Mouse (Mus musculus) megakaryocyte progenitor cell, adult 5-6 weeks (primary cell): ENCODE data around the gene Jpt1. TPM values are rescaled to one million over a fixed set of nuclear protein-coding genes. Genes with fewer than 3 reads are reported as not detected.

Experiments used
- total RNA-seq, 2 experiments: library from RNA; stranded (forward) in 1 of 2; stranded (reverse) in 1 of 2; fragments of 157-497, 149-512 nt in 1 of 2; fragments of 200-1000 nt in 1 of 2; gene quantifications; 2 replicates each; pipeline versions ENCODE4 v1.2.3 to v1.2.4; 2015 to 2017

Jpt1 gene
- total RNA-seq, 2 experiments from 2014 or later = 157 to 179 TPM

Other genes with a start within 250 kb of the Jpt1 start
- not detected in 2 replicates for gene Grin2c, start 247.1 kb downstream of the Jpt1 start, total RNA-seq (2015)
- not detected in 2 replicates for gene Grin2c, start 247.1 kb downstream of the Jpt1 start, total RNA-seq (2017)
- gene Fdxr, start 237.3 kb downstream of the Jpt1 start, total RNA-seq (2015) = 9.1 and 9.8 TPM in 2 replicates
- 14.2 and 19.1 TPM in 2 replicates for gene Fdxr, start 237.3 kb downstream of the Jpt1 start, total RNA-seq (2017)
- 0.30 and 0.71 TPM in 2 replicates for gene Fads6, start 216.7 kb downstream of the Jpt1 start, total RNA-seq (2015)
- 0.87 and 2.2 TPM in 2 replicates for gene Fads6, start 216.7 kb downstream of the Jpt1 start, total RNA-seq (2017)
- not detected in 2 replicates for gene Otop2, start 207.2 kb downstream of the Jpt1 start, total RNA-seq (2015)
- not detected in 2 replicates for gene Otop2, start 207.2 kb downstream of the Jpt1 start, total RNA-seq (2017)
- not detected in 2 replicates for gene Ush1g, start 192.3 kb downstream of the Jpt1 start, total RNA-seq (2015)
- gene Ush1g, start 192.3 kb downstream of the Jpt1 start, total RNA-seq (2017) = not detected in 2 replicates
- not detected in 2 replicates for gene Otop3, start 179.7 kb downstream of the Jpt1 start, total RNA-seq (2015)
- gene Otop3, start 179.7 kb downstream of the Jpt1 start, total RNA-seq (2017) = not detected in 2 replicates
- gene Hid1, start 146.6 kb downstream of the Jpt1 start, total RNA-seq (2015) = 0.52 and 0.81 TPM in 2 replicates
- gene Hid1, start 146.6 kb downstream of the Jpt1 start, total RNA-seq (2017) = 0.10 TPM in 1 of 2 replicates, not detected in the other
- 0.20 and 0.42 TPM in 2 replicates for gene Cdr2l, start 132.5 kb downstream of the Jpt1 start, total RNA-seq (2015)
- gene Cdr2l, start 132.5 kb downstream of the Jpt1 start, total RNA-seq (2017) = 0.08 and 0.34 TPM in 2 replicates
- 83.4 and 98.3 TPM in 2 replicates for gene Mrpl58, start 110.6 kb downstream of the Jpt1 start, total RNA-seq (2015)
- gene Mrpl58, start 110.6 kb downstream of the Jpt1 start, total RNA-seq (2017) = 81.1 and 96.4 TPM in 2 replicates
- gene Atp5h, start 94.4 kb downstream of the Jpt1 start, total RNA-seq (2015) = 703 and 731 TPM in 2 replicates
- 770 and 871 TPM in 2 replicates for gene Atp5h, start 94.4 kb downstream of the Jpt1 start, total RNA-seq (2017)
- 13.0 and 15.0 TPM in 2 replicates for gene Kctd2, start 94.3 kb downstream of the Jpt1 start, total RNA-seq (2015)
- gene Kctd2, start 94.3 kb downstream of the Jpt1 start, total RNA-seq (2017) = 9.0 and 17.0 TPM in 2 replicates
- not detected in 2 replicates for gene Trim80, start 73.8 kb downstream of the Jpt1 start, total RNA-seq (2015)
- gene Trim80, start 73.8 kb downstream of the Jpt1 start, total RNA-seq (2017) = not detected in 2 replicates
- not detected in 2 replicates for gene Slc16a5, start 51.9 kb downstream of the Jpt1 start, total RNA-seq (2015)
- not detected in 2 replicates for gene Slc16a5, start 51.9 kb downstream of the Jpt1 start, total RNA-seq (2017)
- gene Armc7, start 38.7 kb downstream of the Jpt1 start, total RNA-seq (2015) = 4.6 and 5.5 TPM in 2 replicates
- 5.1 and 9.0 TPM in 2 replicates for gene Armc7, start 38.7 kb downstream of the Jpt1 start, total RNA-seq (2017)
- 64.1 and 65.0 TPM in 2 replicates for gene Nt5c, start 22.5 kb downstream of the Jpt1 start, total RNA-seq (2015)
- 105 and 112 TPM in 2 replicates for gene Nt5c, start 22.5 kb downstream of the Jpt1 start, total RNA-seq (2017)
- gene Sumo2, start 21.9 kb upstream of the Jpt1 start, total RNA-seq (2015) = 682 and 726 TPM in 2 replicates
- gene Sumo2, start 21.9 kb upstream of the Jpt1 start, total RNA-seq (2017) = 483 and 527 TPM in 2 replicates
- 131 and 149 TPM in 2 replicates for gene Nup85, start 50.0 kb upstream of the Jpt1 start, total RNA-seq (2015)
- gene Nup85, start 50.0 kb upstream of the Jpt1 start, total RNA-seq (2017) = 131 and 147 TPM in 2 replicates
- gene Mrps7, start 89.5 kb upstream of the Jpt1 start, total RNA-seq (2015) = 56.9 and 63.7 TPM in 2 replicates
- 43.2 and 50.3 TPM in 2 replicates for gene Mrps7, start 89.5 kb upstream of the Jpt1 start, total RNA-seq (2017)
- gene Gga3, start 89.7 kb upstream of the Jpt1 start, total RNA-seq (2015) = 27.9 and 28.3 TPM in 2 replicates
- gene Gga3, start 89.7 kb upstream of the Jpt1 start, total RNA-seq (2017) = 17.0 and 40.0 TPM in 2 replicates
- 20.4 and 27.4 TPM in 2 replicates for gene Mif4gd, start 98.6 kb upstream of the Jpt1 start, total RNA-seq (2015)
- 17.7 and 23.0 TPM in 2 replicates for gene Mif4gd, start 98.6 kb upstream of the Jpt1 start, total RNA-seq (2017)
- gene Slc25a19, start 113.9 kb upstream of the Jpt1 start, total RNA-seq (2015) = 8.7 and 10.2 TPM in 2 replicates
- gene Slc25a19, start 113.9 kb upstream of the Jpt1 start, total RNA-seq (2017) = 15.2 and 18.2 TPM in 2 replicates
- 78.1 and 85.5 TPM in 2 replicates for gene Grb2, start 194.2 kb upstream of the Jpt1 start, total RNA-seq (2015)
- 48.5 and 51.7 TPM in 2 replicates for gene Grb2, start 194.2 kb upstream of the Jpt1 start, total RNA-seq (2017)